Mouse (Mus musculus) adrenal gland, adult 8-10 months (tissue): ENCODE measurements around the gene Pum3. TPM values are rescaled to one million over a fixed set of nuclear protein-coding genes. Genes with fewer than 3 reads are reported as not detected.
"Not testable (repeated sequence)": the region's sequence is repeated elsewhere in the genome, so short reads cannot be mapped to it uniquely, and the experiment has no call there.

Source experiments
- DNase-seq: peaks from one replicate; pipeline ENCODE4 v3.0.0; 2022
- total RNA-seq, 4 experiments: library from RNA; stranded (reverse); gene quantifications; 2 replicates each; pipeline ENCODE4 v1.2.4; 2022

The Pum3 gene
- total RNA-seq, 4 experiments from 2014 or later = 88.4 to 137 (median 107) TPM

DNA sequence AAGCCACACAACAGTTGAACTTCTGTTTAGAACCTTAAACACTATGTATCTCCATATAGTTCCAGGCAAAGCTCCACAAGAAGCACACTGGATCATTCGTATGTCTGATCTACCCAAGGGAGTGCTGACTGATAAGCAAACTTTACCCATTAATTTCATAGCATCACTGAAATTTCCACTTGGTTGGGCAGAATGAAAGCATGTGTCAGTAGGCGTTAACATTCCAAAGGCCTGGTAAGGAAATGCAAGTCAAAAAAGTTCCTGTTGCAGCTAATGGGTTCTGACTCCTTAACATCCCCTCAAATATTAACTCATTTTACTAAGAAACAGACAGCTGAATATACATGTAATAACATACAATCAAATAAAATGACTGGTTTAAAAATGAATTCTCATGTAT is 37.2 kb downstream of the Pum3 start:
- no peak for DNase-seq

DNA sequence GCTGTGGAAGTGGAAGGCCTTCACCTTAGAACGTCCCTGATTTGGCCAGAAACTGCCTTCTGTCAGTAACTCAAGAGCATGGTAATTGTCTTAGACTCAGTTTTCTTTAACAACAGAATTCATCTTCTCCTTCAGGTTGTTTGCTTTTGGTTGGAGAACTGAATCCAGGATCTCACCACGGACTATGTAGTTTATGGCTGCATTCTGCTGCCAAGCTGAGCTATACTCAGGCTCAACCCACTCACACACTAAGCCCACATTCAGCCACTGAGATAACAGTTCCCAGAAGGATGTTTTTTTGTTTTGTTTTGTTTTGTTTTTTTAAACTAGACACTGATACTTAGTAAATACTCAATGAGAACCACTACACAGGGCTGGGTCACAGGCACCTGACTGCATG is 38.3 kb downstream of the Pum3 start:
- no peak for DNase-seq

DNA sequence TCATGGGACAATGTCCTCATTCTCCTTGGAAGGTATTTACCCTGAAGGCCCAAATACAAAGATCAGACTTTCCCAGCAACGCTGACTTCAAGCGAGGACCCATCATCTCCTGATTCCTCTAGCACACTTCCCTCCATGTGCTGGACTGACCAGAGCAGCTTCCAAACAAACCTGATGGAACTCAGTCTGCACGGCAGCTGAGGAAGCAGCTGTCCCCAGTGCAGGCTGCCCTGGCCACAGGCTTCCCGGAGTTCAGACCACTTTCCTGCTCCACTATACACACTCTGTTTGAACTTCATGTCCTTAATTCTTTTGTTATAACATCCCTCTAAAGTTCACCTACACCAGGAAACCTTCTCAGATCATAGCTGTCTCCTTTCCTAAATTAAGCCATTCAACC is 40.1 kb downstream of the Pum3 start:
- not testable (repeated sequence) for DNase-seq

DNA sequence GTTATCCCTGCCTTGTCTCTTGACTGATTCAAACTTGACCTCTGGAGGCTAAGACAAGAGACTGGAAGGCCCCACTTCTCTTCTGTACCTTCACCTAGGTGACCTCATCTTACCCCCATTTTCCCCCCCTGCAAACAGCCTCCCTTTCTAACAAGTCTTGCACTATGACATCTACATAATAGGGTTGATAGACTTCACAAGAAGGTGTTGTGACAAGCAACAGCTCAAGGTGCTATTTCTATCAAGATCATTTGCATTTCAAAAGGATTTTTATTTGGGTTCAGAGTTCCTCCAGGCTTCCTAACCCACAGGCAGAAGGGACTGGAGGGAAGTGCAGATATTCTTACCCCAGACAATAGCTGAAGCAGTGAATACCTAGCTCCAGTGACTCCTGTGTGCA is 44.3 kb downstream of the Pum3 start:
- no peak for DNase-seq

DNA sequence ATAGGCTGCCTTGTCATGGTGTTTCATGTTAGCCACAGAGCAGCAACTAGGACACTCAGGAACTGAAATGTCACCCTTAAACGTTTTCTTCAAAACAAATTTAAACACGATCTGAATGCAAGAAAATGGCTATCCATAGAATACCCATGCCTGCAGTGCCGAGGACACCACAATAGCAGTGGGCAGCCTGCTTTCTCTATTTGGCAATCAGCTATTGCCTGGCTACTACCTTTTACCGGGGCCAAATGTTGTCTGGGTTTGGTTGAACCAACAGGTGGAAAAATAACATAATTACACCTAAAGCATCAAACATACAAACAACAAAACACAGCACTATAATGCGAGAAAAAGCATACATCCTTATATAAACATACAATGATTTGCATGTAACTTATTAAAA is 46.4 kb downstream of the Pum3 start:
- no peak for DNase-seq

DNA sequence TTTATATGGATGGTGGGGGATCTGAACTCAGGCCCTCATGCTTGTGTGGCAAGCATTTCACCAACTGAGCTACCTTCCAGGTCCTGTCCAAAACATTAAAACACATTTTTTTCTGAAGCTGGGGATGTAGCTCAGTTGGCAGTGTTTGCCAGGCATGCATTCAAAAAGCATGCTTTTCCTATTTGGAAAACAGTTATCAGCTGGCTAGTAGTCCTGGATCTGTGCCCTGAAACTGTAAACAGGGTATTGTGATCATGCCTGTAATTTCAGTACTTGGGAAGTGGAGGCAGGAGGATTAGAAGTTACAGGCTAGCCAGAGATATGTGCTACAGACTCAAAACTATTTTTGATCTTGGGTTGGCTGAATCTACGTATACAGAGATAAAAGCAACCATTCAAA is 47.5 kb downstream of the Pum3 start:
- no peak for DNase-seq

DNA sequence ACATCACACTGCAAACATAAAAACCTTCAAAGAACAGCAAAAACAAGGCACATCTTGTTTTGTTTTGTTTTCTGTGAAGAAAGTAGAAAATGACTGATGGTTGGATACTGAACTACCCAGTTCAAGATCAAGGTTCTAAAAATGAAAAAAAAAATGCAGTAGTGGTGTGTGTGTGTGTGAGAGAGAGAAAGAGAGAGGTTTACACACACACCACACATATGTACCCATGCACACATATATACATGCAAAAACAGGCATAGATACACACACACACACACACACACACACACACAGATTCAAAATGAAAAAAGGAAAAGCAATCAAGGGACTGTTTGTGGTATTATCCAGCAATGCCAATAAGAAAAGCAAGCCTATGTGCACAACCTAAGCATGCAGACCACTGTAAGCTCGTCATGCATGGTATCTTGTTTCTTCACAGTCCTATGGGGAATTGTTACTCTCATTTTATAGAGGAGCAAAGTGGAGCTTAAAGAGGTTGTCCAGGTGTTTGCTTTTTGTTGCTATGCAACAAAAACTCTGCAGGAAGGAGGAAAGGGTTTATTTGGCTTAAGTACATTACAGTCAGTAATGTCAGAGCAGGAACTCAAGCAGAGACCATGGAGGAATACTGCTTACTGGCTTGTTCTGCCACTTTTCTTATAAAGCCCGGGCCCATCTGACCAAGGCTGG is 49.8 kb downstream of the Pum3 start:
- DNase-seq = no peak

DNA sequence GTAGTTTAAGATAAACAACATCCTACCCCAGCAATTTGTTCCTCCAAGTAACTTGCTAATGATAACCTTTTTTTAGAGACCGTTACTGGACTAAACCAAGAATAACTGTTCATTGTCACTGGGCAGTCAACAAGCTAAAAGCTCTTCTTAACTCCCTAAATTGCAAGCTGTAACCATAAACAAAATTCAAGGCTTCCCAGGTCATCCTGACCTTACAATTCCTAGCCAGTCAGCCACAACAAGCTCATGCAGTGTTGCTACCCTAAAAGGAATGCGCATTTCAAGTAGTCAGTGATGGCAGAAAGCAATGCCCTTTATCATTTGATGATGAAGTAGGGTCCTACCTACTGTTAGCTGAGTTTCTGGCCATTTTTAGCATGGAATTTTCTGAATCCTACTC is 58.8 kb downstream of the Pum3 start:
- DNase-seq = no peak

DNA sequence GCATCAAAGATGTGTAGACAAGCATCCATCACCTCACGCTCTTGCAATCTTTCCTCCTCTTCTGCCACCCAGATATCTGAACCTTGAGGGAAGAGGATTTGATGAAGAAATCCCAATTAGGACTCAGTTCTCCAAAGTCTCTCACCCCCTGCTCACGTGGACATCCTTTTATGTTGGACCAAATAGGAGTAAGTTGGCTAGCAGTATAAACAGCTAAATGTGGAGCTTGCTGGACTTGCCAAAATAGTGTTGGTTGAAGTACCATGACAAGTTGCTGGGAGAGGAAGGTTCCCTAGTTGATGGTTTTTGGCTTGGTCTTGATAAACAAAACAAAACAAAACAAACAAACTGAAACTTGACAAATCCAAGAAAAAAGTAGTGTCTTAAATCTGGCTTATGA is 59.5 kb downstream of the Pum3 start:
- DNase-seq = no peak

DNA sequence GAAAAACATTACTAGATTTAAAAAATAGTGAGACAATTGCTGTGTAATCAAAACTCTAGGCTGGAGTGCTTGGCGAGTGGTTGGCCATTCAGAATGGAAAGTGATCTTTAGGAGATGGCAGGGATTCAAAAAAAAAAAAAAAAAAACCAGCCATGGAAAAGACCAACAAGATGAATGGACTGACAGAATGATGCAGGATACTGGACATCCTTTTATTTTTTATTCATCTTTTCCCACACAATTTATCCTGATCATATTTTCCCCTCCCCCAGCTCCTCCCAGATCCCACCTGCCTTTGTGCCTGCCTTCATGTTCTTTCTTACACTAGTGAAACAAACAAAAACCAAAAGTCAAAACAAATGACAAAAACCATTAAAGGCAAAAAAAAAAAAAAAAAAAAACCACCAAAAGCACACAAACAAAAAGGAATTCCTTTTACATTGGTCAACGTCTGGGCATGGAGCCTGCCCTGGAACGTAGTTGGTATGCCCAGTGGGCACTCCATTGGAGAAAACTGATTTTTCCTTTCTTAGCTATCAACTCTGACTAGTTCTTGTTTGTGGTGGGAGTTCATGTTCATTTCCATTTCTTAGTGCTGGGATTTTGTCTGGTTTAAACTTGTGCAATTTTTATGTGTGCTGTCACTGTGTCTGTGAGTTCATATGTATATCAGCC is 60.0 kb downstream of the Pum3 start:
- DNase-seq = no peak

DNA sequence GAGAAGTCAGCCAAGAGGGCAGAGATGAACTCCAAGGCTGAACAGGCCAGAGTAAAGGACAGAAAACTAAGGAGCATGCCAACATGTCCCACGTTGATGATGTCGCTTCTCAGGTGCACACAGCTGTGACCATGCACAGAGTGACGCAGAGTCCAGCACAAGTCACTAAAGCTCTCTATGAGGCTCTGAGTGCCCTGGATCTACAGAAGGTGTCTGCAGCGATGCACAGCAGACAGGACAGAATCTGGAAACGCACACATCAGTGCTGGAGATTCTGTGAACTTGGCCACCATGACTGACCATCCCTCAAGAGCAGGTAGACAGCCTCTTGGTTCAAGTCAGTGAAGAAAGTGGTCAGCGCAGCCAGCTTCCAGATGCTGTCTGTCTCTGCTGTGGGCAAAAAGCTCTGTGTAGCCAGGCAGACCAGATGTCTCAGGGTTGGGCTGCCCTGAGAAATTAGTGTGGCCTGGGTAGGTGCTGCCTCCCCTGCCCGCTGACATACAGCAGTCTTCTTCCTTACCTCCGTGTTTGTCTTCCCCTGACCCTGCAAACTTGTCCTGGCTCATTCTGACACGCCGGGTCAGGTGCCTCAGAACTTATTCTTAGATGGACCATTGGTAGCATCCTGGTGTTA is 63.4 kb downstream of the Pum3 start:
- DNase-seq = no peak

DNA sequence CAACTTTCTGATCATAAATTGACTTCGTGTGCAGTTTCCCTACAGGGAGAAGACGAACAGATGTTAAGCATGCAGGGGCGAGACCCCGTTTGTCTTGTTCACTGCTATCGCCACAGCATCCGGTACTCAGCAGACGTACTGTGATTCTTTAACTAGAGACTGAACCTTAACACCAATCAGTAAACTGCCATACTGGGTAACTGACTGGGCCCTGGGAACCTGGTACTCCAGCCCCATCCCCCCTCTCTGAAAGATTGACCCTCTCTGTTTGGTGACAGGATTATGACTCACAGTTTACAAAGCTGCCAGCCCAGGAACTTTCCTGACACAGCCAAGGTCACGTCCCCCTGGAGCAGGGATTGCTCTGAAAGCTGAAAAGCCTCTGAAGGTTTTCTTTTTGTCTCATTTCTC is 65.1 kb downstream of the Pum3 start:
- DNase-seq = peak; percentile 91

DNA sequence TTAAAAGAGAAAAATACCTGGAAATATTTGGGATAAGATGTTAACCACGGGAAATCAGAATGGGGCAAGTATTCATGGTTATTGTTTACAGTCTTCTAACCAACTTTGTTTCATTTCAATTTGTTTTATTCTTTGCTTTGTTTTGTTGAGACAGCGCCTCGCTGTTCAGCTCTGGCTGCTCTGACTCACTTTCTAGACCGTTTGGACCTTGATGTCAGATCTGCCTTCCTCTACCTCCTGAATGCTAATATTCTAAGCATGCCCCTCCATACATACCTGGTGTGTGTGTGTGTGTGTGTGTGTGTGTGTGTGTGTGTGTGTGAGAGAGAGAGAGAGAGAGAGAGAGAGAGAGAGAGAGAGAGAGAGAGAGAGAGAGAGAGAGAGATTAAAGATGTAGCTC is 65.7 kb downstream of the Pum3 start:
- DNase-seq = no peak

DNA sequence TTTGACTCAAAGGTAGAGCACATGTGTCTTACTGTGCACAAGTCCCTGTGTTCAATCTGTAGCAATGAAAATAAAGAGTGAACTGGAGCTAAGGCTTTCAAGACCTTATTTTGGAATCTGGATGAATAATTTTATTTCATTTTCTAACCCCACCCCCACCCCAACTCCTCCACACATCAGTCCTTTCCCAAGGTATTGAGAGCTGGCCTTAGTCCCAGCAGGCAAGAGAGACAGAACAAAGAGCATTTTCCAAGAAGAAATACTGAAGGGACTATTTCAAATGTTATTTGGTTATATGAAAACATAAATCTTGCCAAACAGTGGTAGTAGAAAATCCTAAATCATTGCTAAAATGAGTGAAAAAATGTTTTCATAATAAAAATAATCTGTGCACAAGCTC is 69.2 kb downstream of the Pum3 start:
- DNase-seq = no peak

DNA sequence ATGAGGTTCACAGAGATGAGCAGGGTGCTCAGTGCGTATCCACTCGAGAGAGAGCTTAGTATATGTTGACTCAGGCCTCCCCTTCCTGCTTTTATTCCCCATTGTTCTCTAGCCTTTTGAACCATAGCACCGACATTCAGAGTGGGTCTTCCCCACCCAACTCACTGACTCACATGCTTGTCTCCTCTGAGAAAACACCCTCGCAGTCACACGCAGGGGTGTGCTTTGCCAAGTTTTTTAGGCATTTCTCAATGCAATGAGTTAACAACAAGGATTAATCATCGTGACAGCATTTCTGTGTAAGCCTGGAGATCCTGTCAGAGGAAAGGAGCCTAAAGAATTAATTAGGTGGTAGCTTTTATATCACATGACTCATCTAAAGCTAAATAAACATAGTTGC is 77.9 kb downstream of the Pum3 start:
- DNase-seq = no peak

DNA sequence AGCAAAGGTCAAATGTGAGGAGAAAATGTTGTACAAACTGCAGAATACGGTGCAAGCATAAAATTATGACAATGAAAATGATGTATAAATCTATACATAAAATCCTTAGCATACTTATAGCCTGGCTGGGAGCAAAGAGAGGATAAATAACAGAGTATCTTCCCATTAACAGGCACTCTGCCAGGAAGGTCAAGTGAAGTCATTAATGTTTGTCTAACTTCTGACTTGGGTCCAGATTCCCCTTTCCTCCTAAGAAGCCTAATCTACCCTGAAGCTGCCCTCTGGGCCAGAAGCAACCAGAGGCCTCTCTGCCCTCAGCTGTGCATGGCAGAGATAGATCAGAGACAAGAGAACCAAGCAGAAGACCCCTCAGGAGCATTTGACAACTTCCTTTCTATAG is 83.1 kb downstream of the Pum3 start:
- no peak for DNase-seq

Other genes with a start within 250 kb of the Pum3 start
- gene Vldlr, start 213.3 kb downstream of the Pum3 start, total RNA-seq = 10 to 100 TPM; 20.9 to 27.3 (median 21.9) TPM
- not detected for gene Kcnv2, start 107.2 kb downstream of the Pum3 start, total RNA-seq